Mouse (Mus musculus) testis, adult 2 months (tissue): Measurements from ENCODE around the gene Zdhhc11. TPM values are rescaled to one million over a fixed set of nuclear protein-coding genes. Genes with fewer than 3 reads are reported as not detected.
"Not testable (repeated sequence)": the region's sequence is repeated elsewhere in the genome, so short reads cannot be mapped to it uniquely, and the experiment has no call there.

Experiments
- H3K27ac ChIP-seq: fragments of 200-500 bp; 2 replicates; pipeline ENCODE4 v1.5.1; 2012; ENCODE audit warnings: low read depth, low read length; ENCODE audit not compliant: control insufficient read depth, insufficient read depth
- H3K27me3 ChIP-seq: fragments of 200-500 bp; 2 replicates; pipeline ENCODE4 v1.6.1; 2012; ENCODE audit warnings: mild to moderate bottlenecking, low read length, moderate library complexity; ENCODE audit not compliant: control insufficient read depth, insufficient read depth
- H3K36me3 ChIP-seq: fragments of 200-500 bp; 2 replicates; pipeline ENCODE4 v1.6.1; 2012; ENCODE audit warnings: mild to moderate bottlenecking, low read length; ENCODE audit not compliant: control insufficient read depth, insufficient read depth
- H3K4me1 ChIP-seq: fragments of 200-500 bp; 2 replicates; pipeline ENCODE4 v1.6.1; 2012; ENCODE audit warnings: low read length; ENCODE audit not compliant: control insufficient read depth, insufficient read depth
- H3K4me3 ChIP-seq: fragments of 200-500 bp; 2 replicates; pipeline ENCODE4 v1.5.1; 2012; ENCODE audit warnings: low read depth, mild to moderate bottlenecking, low read length, moderate library complexity, mixed read lengths; ENCODE audit not compliant: control insufficient read depth
- CTCF ChIP-seq: fragments of 200-500 bp; IDR thresholded peaks from 2 replicates; pipeline ENCODE4 v1.5.1; 2012; ENCODE audit warnings: low read depth, mild to moderate bottlenecking, inconsistent platforms, low read length, moderate library complexity; ENCODE audit not compliant: control insufficient read depth, insufficient read depth, insufficient replicate concordance
- POLR2A ChIP-seq: fragments of 200-500 bp; IDR thresholded peaks from 2 replicates; pipeline ENCODE4 v1.6.1; 2012; ENCODE audit warnings: low read depth, mild to moderate bottlenecking, inconsistent platforms, low read length, moderate library complexity; ENCODE audit not compliant: control insufficient read depth
- polyA plus RNA-seq: library from polyadenylated mRNA; depleted of rRNA; stranded (reverse); fragments of >200 nt; gene quantifications from 2 replicates; pipeline ENCODE4 v1.2.3, GENCODE M21; 2012

Zdhhc11 gene
- polyA plus RNA-seq, 1 experiment: 44.3 TPM

- no peaks in the 10 kb centered on the region for H3K27me3 ChIP-seq
- TF ChIP-seq POLR2A (no peak), CTCF (no peak)
- no peak overlapping the region for H3K27ac ChIP-seq
- H3K36me3 ChIP-seq: no peaks in the 10 kb centered on the region
- H3K4me3 ChIP-seq: no peak overlapping the region
- no peaks in the 10 kb centered on the region for H3K4me1 ChIP-seq
Observed at GRCm38 (mm10) chr13:73976935-73977334, 13.3 kb downstream of the Zdhhc11 start.

- H3K27me3 ChIP-seq: no peaks in the 10 kb centered on the region
- H3K4me1 ChIP-seq: no peaks in the 10 kb centered on the region
- H3K27ac ChIP-seq: no peak overlapping the region
- H3K4me3 ChIP-seq: no peak overlapping the region
- TF ChIP-seq CTCF (no peak), POLR2A (no peak)
- H3K36me3 ChIP-seq: no peaks in the 10 kb centered on the region
Observed at GRCm38 (mm10) chr13:73990325-73990724, 26.7 kb downstream of the Zdhhc11 start.

- Histone ChIP-seq H3K4me3 (no peak overlapping the region), H3K27ac (no peak overlapping the region)
- TF ChIP-seq POLR2A: no peak
- TF ChIP-seq CTCF: no peak
Observed at GRCm38 (mm10) chr13:73990761-73991160, 27.1 kb downstream of the Zdhhc11 start.

GRCm38 (mm10) chr13:73991267-73991666, 27.6 kb downstream of the Zdhhc11 start:
- no peaks in the 10 kb centered on the region for H3K4me1 ChIP-seq
- no peak overlapping the region for H3K27ac ChIP-seq
- H3K27me3 ChIP-seq: no peaks in the 10 kb centered on the region
- no peak for TF ChIP-seq CTCF
- TF ChIP-seq POLR2A: no peak
- H3K36me3 ChIP-seq: no peaks in the 10 kb centered on the region
- no peak overlapping the region for H3K4me3 ChIP-seq

More at GRCm38 (mm10) chr13:73990761-73991160, 27.1 kb downstream of the Zdhhc11 start:
- Histone ChIP-seq H3K27me3 (no peaks in the 10 kb centered on the region), H3K4me1 (no peaks in the 10 kb centered on the region), H3K36me3 (no peaks in the 10 kb centered on the region)

- no peaks in the 10 kb centered on the region for H3K4me1 ChIP-seq
- no peaks in the 10 kb centered on the region for H3K36me3 ChIP-seq
- H3K27ac ChIP-seq: no peak overlapping the region
- no peaks in the 10 kb centered on the region for H3K27me3 ChIP-seq
- TF ChIP-seq CTCF (no peak), POLR2A (no peak)
- H3K4me3 ChIP-seq: no peak overlapping the region
Observed at GRCm38 (mm10) chr13:73996456-73996855, 32.8 kb downstream of the Zdhhc11 start.

GRCm38 (mm10) chr13:74000519-74000918, 36.9 kb downstream of the Zdhhc11 start:
- no peaks in the 10 kb centered on the region for H3K36me3 ChIP-seq
- no peaks in the 10 kb centered on the region for H3K27me3 ChIP-seq
- H3K27ac ChIP-seq: no peak overlapping the region
- TF ChIP-seq POLR2A (no peak), CTCF (no peak)
- no peaks in the 10 kb centered on the region for H3K4me1 ChIP-seq
- H3K4me3 ChIP-seq: no peak overlapping the region

DNA sequence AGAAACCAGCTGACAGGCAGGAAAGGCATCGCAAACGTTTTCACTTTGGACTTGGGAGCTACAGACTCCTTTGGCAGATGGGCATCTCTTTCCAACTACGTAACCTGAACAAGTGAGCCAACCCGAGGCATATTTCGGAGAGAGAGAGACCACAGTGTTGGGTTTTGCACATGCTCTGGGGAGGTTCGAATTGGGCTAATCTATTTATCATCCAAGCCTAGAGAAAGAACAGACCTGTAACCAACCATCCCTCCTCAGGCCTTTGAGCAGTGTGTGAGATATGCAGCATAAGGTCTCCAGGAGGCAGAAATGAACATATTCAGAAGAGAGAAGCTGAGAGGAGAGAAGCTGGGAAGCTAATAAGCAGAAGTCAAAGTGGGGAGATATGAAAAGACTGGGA, 37.3 kb downstream of the Zdhhc11 start:
- Histone ChIP-seq H3K27me3 (no peaks in the 10 kb centered on the region), H3K36me3 (no peaks in the 10 kb centered on the region), H3K4me1 (no peaks in the 10 kb centered on the region), H3K27ac (no peak overlapping the region), H3K4me3 (no peak overlapping the region)
- no peak for TF ChIP-seq CTCF
- no peak for TF ChIP-seq POLR2A

DNA sequence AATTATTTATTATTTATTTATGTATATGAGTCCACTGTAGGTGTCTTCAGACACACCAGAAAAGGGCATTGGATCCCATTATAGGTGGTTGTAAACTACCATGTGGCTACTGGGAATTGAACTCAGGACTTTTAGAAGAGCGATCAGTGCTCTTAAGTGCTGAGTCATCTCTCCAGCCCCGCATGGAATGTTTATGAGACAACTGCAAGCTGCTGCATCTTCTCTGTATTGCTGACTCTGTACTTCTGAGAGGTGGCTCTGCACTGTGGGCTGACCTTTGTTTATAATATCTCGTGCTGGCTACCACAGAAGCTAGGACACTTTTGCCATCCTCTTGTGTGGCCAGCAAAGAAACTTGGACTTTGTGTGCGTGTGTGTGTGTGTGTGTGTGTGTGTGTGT, 37.8 kb downstream of the Zdhhc11 start:
- no peak overlapping the region for H3K27ac ChIP-seq
- no peaks in the 10 kb centered on the region for H3K4me1 ChIP-seq
- no peak overlapping the region for H3K4me3 ChIP-seq
- no peaks in the 10 kb centered on the region for H3K36me3 ChIP-seq
- H3K27me3 ChIP-seq: no peaks in the 10 kb centered on the region
- TF ChIP-seq POLR2A (no peak), CTCF (no peak)

GRCm38 (mm10) chr13:74006881-74007280, 43.2 kb downstream of the Zdhhc11 start:
- peaks cover 20% of the 10 kb centered on the region for H3K4me1 ChIP-seq
- not testable (repeated sequence) for H3K27me3 ChIP-seq, H3K36me3 ChIP-seq, H3K27ac ChIP-seq, H3K4me3 ChIP-seq

- not testable (repeated sequence) for H3K27me3 ChIP-seq, H3K36me3 ChIP-seq, H3K4me3 ChIP-seq, H3K27ac ChIP-seq
- H3K4me1 ChIP-seq: peaks cover 20% of the 10 kb centered on the region
Observed at GRCm38 (mm10) chr13:74008216-74008615, 44.6 kb downstream of the Zdhhc11 start.
